Mouse (Mus musculus): ENCODE measurements around the gene Unc13a.

Unc13a gene

DNA sequence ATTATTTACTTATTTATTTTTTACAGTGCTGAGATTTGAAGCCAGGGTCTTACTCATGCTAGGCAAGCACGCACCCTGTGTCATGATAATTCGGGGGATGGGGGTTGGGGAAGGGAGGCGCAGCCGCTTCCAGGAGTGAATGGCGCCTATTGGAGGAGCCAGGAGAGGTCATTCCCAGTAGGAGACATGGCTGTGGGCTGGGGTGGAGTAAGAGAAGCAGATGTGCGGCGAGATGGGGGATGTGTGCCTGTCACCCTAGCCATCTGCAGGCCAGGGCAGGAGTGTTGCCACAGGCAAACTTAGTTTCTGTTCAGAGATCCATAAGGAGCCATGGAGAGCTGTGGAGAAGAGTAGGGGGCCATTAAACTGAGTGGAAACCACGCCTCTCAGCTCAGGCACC, 16.1 kb upstream of the Unc13a start:
- no peak for DNase-seq (ENCODE audit: low spot score in 2 of 2)

GRCm38 (mm10) chr8:71686143-71686734, 14.7 kb upstream of the Unc13a start:
- DNase-seq (ENCODE audit: low spot score in 2 of 2): no peak

DNA sequence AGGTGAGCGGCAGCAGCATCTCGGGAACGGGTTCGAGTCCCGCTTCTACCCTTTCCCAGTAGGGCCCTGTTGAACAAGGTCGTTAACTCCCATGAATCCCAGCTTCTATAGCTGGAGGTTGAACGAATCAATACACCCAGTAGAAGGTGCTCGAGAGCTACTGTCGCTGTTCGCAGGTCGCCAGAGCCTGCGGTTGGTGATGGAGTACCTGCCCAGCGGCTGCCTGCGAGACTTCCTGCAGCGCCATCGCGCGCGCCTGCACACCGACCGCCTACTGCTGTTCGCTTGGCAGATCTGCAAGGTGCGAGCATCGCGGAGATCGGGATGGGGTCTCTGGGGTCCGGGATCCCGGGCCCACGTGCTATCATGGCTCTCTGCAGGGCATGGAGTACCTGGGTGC, 14.0 kb upstream of the Unc13a start:
- DNase-seq (ENCODE audit: low spot score in 2 of 2): no peak

- DNase-seq (ENCODE audit: low spot score in 2 of 2): no peak
These were observed 13.1 kb upstream of the Unc13a start for GRCm38 (mm10) chr8:71684701-71685100.

GRCm38 (mm10) chr8:71682832-71683231, 11.3 kb upstream of the Unc13a start:
- no peak for DNase-seq (ENCODE audit: low spot score in 2 of 2)

DNA sequence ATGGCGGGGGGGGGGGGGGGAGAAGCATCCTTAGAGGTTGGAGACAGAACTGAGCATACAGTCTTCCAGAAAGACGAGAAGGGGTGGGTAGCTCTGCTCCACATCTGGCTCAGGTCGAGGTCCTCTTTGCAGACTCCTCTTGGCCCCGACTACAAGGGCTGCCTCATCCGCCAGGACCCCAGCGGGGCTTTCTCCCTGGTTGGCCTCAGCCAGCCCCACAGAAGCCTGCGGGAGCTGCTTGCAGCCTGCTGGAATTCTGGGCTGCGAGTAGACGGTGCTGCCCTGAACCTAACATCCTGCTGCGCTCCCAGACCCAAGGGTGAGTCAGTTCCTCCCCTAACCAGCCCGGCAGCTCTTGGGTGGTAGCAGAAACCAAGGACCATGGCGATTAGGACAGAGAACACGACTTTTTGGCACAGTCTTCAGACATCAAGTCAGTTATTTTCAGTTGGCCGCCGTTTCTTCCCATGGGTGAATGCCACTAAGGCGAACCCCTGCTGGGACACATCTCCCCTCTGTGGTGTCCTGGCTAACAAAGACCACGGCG, 9.9 kb upstream of the Unc13a start:
- DNase-seq (ENCODE audit: low spot score in 2 of 2): no peak

GRCm38 (mm10) chr8:71680471-71680870, 8.9 kb upstream of the Unc13a start:
- DNase-seq (ENCODE audit: low spot score in 2 of 2): no peak

DNA sequence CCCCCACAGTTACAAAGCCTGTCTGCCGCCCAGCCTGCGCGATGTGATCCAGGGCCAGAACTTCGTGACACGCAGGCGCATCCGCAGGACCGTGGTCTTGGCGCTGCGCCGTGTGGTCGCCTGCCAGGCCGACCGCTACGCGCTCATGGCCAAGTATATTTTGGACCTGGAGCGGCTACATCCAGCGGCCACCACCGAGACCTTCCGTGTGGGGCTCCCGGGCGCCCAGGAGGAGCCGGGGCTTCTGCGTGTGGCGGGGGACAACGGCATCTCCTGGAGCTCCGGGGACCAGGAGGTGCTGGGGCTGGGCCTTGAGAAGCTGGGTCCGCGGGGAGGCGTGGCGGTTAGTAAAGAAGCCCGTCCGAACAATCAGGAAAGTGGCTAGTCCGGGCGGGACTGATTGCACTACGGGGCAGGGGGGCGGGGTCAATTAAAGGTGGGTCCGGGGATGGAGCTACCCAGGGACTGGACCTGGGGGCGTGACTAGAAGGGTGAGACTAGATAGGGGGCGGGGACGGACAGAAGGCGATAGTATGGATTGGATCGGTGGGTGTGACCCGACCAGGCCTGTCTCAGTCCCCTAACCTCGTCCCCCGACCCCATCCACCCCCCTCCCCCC, 8.1 kb upstream of the Unc13a start:
- no peak for DNase-seq (ENCODE audit: low spot score in 2 of 2)

GRCm38 (mm10) chr8:71679116-71679515, 7.6 kb upstream of the Unc13a start:
- no peak for DNase-seq (ENCODE audit: low spot score in 2 of 2)

- no peak for DNase-seq (ENCODE audit: low spot score in 2 of 2)
These were observed 6.7 kb upstream of the Unc13a start for GRCm38 (mm10) chr8:71678216-71678615.

DNA sequence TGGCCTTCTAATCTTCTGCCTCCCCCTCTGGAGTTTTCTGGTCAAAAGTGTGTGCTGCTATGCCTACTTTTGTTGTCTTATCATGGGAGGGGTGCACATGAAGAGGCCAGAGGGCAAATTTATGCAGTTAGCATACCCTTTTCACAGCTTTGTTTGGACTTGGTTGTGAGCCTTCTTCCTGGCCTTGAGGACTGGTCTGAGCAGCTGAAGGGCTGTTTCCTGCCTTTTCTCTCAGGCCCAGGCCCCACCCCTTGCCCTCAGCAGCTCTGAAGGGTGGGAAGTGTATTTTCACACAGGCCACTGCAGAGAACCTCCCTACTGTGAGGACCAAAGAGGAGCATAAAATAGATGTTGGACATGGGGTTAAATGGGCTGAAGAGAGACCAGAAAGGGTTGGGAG, 6.0 kb upstream of the Unc13a start:
- no peak for DNase-seq (ENCODE audit: low spot score in 2 of 2)

DNA sequence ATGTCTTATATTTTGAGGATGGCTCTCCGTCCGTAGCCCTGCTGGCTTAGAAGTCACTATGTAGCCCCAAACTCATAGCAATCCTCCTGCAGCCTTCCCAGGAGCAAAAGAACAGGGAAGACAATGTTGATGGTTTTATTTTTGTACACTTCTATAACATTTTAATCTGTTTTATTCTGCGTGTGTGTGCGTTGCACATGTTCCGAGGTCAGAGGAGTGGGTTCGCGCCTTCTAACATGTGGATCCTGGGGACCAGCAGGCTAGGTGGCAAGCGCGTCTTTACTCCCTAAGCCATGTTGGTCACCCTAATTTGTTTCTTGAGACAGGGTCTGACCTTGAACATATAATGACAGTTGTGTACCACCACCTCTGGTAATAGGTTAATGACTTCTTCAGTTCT, 5.2 kb upstream of the Unc13a start:
- DNase-seq (ENCODE audit: low spot score in 2 of 2): no peak

DNA sequence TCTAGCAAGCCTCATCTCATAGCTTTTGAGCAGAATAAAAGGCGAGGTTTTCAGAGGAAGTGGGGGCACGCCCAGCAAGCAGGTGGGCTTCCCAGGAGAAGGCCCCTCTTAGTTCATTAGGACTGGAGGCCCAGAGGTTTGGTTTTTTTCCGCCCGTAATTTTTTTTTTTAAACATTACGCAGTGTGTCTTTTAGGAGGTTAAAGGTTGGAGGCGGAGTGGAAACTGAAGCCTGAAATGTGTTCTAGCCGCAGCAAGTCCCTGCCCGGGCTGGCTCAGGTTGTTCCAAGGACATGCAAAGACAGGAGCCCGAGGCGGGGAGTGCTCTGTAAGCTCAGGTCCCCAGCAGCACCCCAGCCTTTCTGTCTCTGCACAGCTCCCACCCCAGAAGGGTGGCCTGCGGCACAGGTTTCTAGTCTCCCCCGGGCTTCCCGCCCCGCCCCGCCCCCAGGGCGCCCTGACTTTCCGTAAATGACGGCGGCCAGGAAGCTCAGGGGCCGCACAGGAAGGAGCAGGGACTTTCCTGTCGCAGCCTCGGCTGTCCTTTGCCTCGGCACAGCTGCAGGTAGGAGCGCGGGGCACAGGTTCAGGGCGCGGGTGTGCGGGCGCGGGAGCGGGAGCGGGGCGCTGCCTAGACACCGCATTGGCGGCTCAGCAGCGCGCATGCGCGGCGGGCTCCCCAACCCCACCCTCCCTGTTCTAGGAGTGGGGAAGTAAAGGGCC, 4.6 kb upstream of the Unc13a start, which contains the start of gene Jak3:
Jak3 (plus strand) TSS at position 277 of the 722 bp plus-strand sequence.
- DNase-seq (ENCODE audit: low spot score in 2 of 2): peak in 1 of 2 experiments; percentile 36

DNA sequence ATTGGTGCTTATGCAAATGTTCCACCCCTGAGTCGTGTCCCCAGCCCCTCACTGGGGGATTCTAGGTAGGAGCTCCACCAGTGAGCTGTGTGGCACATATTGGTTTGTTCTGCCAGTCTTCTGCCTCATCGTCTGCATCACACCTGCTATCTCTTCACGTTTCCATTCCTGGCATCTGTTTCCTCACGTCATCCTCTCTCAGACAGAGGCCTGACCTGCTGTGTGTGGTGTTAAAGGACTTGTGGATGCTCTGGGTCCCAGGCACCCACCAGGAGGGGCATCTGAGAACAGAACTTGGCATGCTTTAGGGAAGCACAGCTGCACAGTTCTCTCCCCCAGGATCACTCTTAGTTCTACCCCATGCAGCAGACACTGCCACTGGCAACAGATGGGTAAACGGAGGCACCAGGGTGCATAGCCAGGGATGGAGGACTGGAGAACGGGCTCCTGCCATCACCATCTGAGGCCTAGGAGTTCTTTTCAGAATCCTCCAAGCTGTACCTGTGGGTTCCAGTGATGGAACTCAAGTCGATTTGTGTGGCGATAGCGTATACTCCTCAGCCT, 4.0 kb upstream of the Unc13a start:
- no peak for DNase-seq (ENCODE audit: low spot score in 2 of 2)

DNA sequence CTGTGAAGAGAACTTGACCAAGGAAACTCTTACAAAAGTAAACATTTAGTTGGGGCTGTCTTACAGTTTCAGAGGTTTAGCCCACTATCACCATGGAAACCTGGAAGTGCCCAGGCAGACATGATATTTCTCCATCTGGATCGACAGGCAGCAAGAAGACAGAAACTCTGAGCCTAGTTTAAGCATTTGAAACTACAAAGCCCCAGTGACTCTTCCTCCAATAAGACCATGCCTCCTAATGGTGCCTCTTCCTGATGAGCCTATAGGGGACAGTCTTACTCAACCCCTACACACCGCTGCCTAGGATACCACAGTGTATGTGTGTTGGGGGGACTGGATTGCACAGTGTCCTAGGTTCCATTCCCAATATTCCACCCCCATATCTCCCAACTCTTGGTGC, 2.5 kb upstream of the Unc13a start:
- DNase-seq (ENCODE audit: low spot score in 2 of 2): no peak

DNA sequence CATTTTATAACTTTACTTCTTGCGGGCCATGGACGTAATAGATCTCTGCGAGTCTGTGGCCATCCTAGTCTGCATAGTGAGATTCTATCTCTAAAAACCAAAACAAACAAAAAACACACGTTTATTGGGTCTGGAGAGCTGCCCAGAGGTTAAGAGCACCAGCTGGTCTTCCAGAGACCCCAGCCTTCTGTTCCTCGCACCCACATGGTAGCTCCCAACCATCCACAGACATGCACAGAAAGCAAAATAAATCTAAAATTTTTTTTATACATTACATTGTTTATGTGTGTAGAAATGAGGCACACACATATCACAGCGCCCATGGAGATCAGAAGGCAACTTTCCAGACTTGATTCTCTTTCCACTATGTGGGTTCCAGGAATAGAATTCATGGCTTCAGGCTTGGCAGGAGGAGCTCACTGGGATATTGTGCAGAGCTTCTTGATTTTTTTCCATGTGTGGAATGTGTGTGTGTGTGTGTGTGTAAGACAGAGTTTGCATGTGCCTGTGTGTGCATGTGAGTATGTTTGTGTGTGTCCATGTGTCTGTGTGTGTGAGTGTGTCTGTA, 695 bp upstream of the Unc13a start:
- DNase-seq (ENCODE audit: low spot score in 2 of 2): no peak

- DNase-seq (ENCODE audit: low spot score in 2 of 2): no peak
These were observed 672 bp downstream of the Unc13a start for GRCm38 (mm10) chr8:71670621-71671548.

DNA sequence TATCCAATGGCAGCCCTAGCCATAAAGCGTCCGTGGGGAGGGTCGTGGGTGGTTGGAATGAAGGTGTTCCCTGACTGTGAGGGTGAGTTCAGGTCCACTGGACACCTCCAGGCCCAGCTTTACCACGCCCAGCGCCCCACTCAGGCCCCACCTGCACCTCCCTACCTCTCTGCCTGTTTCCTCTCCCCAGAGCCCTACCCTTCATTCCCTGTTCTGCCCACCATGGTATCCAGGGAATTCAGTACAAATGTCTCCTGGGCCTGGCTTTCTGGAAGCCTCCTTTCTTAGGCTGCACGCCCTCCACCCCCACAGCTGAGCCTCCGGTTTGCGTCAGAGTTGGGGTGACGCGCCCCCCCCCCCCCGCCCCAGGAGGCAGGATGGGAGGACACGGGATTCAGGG, 1.4 kb downstream of the Unc13a start:
- DNase-seq (ENCODE audit: low spot score in 2 of 2): no peak

DNA sequence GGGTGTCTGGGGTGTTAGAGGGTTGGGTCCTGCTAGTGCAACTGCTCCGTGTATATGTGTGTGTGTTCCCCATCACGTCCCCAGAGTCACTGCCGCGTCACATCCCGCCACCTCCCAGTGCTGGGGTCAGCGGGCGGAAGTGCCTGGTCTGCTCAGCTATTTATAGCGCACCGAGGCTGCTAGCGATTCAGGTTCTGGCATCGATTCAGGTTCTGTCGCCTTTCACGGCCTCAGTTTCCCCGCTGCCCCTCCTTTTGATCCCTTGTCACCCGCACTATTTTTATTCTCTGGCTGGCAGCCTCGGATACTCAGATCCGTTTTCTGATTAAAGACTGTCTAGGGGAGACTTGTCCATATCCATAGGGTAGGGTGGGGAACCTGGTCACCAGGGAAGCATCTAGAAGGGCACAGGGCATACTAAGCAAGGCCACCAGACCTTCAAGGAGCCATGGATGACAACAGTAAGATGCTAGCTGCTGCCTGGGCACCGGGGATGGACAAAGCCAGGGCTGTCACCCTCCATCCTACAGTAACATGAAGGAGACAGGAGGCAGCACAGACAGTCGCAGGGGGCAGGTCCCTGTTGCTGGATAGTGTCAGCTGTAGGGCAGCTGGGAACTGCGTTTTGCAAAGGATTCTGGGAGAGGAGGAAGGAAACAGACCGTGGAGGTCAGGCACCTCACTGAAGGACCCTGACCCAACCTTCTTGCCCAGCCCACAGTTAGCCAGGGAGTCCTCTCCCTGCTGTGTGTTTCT, 3.2 kb downstream of the Unc13a start:
- no peak for DNase-seq (ENCODE audit: low spot score in 2 of 2)

DNA sequence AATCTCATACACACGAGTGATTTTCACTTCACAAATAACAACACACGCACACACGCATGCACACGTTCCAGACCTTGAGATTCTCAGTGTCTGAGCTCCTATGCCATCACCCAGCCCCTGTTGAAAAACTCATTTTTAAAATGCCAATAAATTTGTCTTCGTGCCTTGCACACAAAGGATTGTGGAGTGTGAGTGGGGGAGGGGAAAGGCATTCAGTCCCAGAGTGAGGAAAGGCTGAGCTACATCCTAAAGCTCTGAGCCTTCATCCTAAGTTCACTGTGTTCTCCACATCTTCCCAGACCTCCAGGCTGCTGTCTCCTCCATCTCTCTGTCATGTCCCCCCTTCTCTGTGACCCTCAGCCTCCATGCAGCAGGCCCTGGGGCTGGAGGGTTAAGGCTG, 4.3 kb downstream of the Unc13a start:
- DNase-seq (ENCODE audit: low spot score in 2 of 2): no peak

Data from spleen, postnatal 14 days (tissue).